Mouse (Mus musculus): ENCODE measurements around the gene Epha2. TPM values are rescaled to one million over a fixed set of nuclear protein-coding genes. Genes with fewer than 3 reads are reported as not detected.

Epha2 gene
- polyA plus RNA-seq, 2 experiments from 2014 or later = 0.34 TPM; not detected in 1

Other genes starting within 250 kb of the Epha2 start
- gene Crocc, start 240.7 kb upstream of the Epha2 start, polyA plus RNA-seq (2017; shearing (Covaris generic)) = 1 to 10 TPM in 1 of 2 experiments, not detected in 1; 1.4 TPM
- gene Necap2, start 222.9 kb upstream of the Epha2 start, polyA plus RNA-seq (2017; shearing (Covaris generic)) = 100 to 1,000 TPM in 1 of 2 experiments, 10 to 100 TPM in 1; 83.0 to 153 TPM
- 1 to 10 TPM; 1.0 to 1.2 TPM for gene Spata21, start 212.9 kb upstream of the Epha2 start, polyA plus RNA-seq (2017; shearing (Covaris generic))
- 10 to 100 TPM; 38.1 to 76.7 TPM for gene Szrd1, start 161.5 kb upstream of the Epha2 start, polyA plus RNA-seq (2017; shearing (Covaris generic))
- gene Fbxo42, start 153.3 kb upstream of the Epha2 start, polyA plus RNA-seq (2017; shearing (Covaris generic)) = 1 to 10 TPM; 5.1 to 6.2 TPM
- 1 to 10 TPM; 3.0 to 4.7 TPM for gene Rsg1, start 87.3 kb upstream of the Epha2 start, polyA plus RNA-seq (2017; shearing (Covaris generic))
- not detected for gene Arhgef19, start 61.7 kb upstream of the Epha2 start, polyA plus RNA-seq (2017; shearing (Covaris generic))
- gene Fam131c, start 67.0 kb downstream of the Epha2 start, polyA plus RNA-seq (2017; shearing (Covaris generic)) = not detected
- not detected for gene Clcnka, start 97.5 kb downstream of the Epha2 start, polyA plus RNA-seq (2017; shearing (Covaris generic))
- gene Clcnkb, start 114.8 kb downstream of the Epha2 start, polyA plus RNA-seq (2017; shearing (Covaris generic)) = not detected
- gene Hspb7, start 119.5 kb downstream of the Epha2 start, polyA plus RNA-seq (2017; shearing (Covaris generic)) = not detected
- not detected for gene Srarp, start 134.9 kb downstream of the Epha2 start, polyA plus RNA-seq (2017; shearing (Covaris generic))
- 10 to 100 TPM; 14.2 to 21.5 TPM for gene Zbtb17, start 143.4 kb downstream of the Epha2 start, polyA plus RNA-seq (2017; shearing (Covaris generic))
- 10 to 100 TPM; 12.1 to 18.5 TPM for gene Spen, start 237.4 kb downstream of the Epha2 start, polyA plus RNA-seq (2017; shearing (Covaris generic))

All from CD4-positive, CD25-positive, alpha-beta regulatory T cell, adult 4 months (primary cell).